Mouse (Mus musculus): Measurements from ENCODE around the gene Cisd3. TPM values are rescaled to one million over a fixed set of nuclear protein-coding genes. Genes with fewer than 3 reads are reported as not detected.

Gene Cisd3
- polyA plus RNA-seq, 1 experiment from 2014 or later, result 28.3 TPM

DNA sequence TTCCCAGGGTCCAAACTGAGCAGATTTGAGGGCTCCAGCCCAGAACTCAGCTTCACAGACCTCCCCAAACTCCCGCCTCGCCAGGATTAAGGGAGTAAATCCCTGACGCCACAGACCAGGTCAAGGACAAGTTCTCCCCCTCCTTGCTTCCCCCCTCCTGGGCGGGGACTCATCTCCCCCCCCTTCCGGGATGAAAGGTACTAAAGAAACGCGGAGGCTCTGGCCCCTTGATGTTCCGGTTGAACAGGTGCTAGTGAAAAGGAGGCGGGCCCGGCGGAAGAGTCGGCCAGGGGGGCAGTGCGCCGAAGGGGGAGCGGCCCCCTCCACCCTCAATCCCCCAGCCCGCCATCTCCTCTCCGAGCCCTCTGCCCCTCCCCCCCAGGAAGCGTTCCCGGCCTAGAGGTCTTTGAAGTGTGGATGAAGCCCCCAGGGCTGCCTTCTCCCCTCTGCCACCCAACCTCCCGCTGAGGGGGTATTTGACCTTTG, 23.9 kb upstream of the Cisd3 start:
- Histone ChIP-seq H3K27me3 (ENCODE audit: control insufficient read depth, insufficient read depth, low read length) (peaks cover 13% of the 10 kb centered on the region), H3K27ac (ENCODE audit: low read depth, low read length) (no peak overlapping the region), H3K9me3 (ENCODE audit: control insufficient read depth, low read length) (no peaks in the 10 kb centered on the region), H3K36me3 (ENCODE audit: control insufficient read depth, insufficient read depth, low read length) (no peaks in the 10 kb centered on the region), H3K9ac (replicated peaks; ENCODE audit: low read depth, low read length) (no peak overlapping the region), H3K4me2 (ENCODE audit: low read depth, low read length) (peak overlapping the region; percentile 83), H3K4me3 (ENCODE audit: low read depth, low read length) (peak overlapping the region; percentile 82; the same call in 1 of the 2 replicates), H3K4me1 (ENCODE audit: control insufficient read depth, insufficient read depth, low read length) (peaks cover 25% of the 10 kb centered on the region)
- under 1% methylated on average over 18 of the region's 20 CpGs for WGBS
- ATAC-seq (ENCODE audit: low read depth), result no peak

DNA sequence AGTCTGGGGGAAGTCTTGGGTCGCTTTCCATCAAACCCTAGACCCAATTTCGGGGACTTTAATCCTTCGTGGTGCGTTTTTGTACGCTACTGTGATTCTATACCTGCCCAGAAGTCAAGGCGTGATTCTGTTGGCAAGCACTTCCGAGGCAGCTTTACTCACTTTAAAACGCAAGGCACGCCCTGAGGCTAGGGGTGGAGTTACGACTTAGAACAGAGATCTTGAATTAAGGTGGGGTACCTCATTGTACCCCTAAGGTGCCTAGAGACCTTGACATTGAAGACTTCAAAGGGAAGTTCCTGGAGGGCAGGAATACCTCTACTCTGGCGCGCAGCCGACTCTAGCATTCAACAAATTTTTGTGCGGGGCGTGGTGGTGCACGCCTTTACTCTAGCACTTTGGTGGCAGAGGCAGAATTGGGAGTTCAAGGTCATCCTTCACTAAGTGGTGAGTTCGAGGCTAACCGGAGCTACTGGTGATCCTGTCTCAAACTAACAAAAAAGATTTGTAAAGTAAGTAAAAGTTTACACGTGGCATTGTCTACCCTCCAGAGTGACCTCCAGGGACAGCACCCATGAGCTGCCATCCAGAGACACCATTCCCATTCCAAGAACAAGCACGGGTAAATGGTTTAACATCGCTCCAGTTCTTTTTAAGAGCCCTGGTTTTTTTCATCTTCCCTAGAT, 23.3 kb upstream of the Cisd3 start:
- Histone ChIP-seq H3K4me1 (ENCODE audit: control insufficient read depth, insufficient read depth, low read length) (peaks cover 25% of the 10 kb centered on the region), H3K9ac (replicated peaks; ENCODE audit: low read depth, low read length) (no peak overlapping the region), H3K4me2 (ENCODE audit: low read depth, low read length) (peak overlapping the region; percentile 83), H3K27ac (ENCODE audit: low read depth, low read length) (no peak overlapping the region), H3K9me3 (ENCODE audit: control insufficient read depth, low read length) (no peaks in the 10 kb centered on the region), H3K27me3 (ENCODE audit: control insufficient read depth, insufficient read depth, low read length) (peaks cover 13% of the 10 kb centered on the region), H3K36me3 (ENCODE audit: control insufficient read depth, insufficient read depth, low read length) (no peaks in the 10 kb centered on the region), H3K4me3 (ENCODE audit: low read depth, low read length) (peak overlapping the region; percentile 82; the same call in 1 of the 2 replicates)
- under 1% methylated on average over 21 of the region's 21 CpGs for WGBS
- ATAC-seq (ENCODE audit: low read depth), result no peak

DNA sequence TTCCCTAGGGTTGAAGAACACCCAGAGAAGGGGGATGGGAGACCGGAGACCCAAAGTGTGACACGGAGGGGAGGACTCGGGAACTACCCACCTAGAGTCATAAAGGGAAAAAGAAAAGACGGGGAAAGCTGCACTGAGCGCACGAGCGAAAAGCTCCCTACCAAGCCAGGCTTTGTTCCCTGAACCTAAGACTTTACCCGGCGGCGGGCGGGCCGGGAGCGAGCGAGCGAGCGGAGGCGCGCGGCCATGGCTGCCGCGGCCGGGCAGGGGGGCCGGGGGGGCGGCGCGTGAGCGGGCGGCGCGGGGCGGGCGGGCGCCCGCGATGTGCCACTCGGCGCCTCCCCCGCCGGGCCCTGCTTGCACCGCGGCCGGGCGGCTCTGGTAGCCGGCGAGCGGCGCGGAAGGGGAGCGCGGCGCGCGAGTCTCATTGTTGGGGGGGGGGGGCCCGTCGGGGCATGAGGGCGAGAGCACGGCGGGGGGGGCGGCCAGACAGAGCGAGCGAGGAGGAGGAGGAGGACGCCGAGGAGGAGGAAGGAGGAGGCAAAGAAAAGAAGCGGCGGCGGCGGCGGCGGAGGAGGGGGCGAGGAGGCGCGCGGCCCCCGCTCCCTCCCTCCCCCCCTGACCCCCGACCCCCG, 22.6 kb upstream of the Cisd3 start, which contains the start of gene Mllt6:
TSS of gene Mllt6 (plus strand) at position 522 of the 635 bp plus-strand sequence.
- WGBS, result under 1% methylated on average over 26 of the region's 76 CpGs
- Histone ChIP-seq H3K27ac (ENCODE audit: low read depth, low read length) (peak within 1 kb of the TSS; percentile 80), H3K27me3 (ENCODE audit: control insufficient read depth, insufficient read depth, low read length) (peaks cover 13% of the 10 kb centered on the region), H3K4me2 (ENCODE audit: low read depth, low read length) (peak within 1 kb of the TSS; percentile 83), H3K36me3 (ENCODE audit: control insufficient read depth, insufficient read depth, low read length) (no peaks in the 10 kb centered on the region), H3K4me3 (ENCODE audit: low read depth, low read length) (peak within 1 kb of the TSS; percentile 82), H3K4me1 (ENCODE audit: control insufficient read depth, insufficient read depth, low read length) (peaks cover 25% of the 10 kb centered on the region), H3K9ac (replicated peaks; ENCODE audit: low read depth, low read length) (peak within 1 kb of the TSS; percentile 78), H3K9me3 (ENCODE audit: control insufficient read depth, low read length) (no peaks in the 10 kb centered on the region)
- peak; percentile 64 for ATAC-seq (ENCODE audit: low read depth)

DNA sequence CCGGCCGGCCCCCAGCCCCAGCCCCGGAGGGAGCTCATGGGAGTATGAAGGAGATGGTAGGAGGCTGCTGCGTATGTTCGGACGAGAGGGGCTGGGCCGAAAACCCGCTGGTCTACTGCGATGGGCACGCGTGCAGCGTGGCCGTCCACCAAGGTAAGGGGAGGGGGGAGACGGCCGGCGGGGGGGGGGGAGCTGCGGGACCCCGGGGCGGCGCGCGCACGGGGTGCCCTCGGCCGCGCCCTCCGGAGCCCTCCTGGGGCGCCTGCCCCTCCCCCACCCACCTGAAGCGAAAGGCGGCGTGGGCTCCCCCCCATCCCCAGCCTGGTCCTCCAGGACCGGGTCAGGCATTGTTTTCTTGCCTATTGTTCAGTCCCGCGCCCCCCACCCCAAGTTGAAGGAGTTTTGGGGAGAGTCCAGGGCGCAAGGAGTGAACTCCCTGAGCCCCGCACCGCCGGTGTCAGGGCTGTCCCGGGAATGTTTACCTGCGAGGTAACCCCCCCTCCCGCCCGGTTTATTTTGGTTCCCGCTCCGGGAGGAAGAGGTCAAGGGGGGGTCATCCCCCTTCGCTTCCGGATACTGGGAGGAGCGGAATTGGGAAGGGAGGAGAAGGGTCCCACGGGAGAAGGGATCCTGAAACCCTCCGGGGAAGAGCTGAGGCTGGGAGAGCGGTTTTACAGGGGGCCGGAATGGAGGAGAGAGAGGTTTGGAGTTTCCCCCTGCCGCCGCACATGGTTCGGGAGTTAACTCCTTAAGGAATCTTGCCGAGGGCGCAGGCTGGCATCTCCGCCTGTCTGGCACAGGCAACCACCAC, 21.9 kb upstream of the Cisd3 start:
- peaks cover 25% of the 10 kb centered on the region for H3K4me1 ChIP-seq (ENCODE audit: control insufficient read depth, insufficient read depth, low read length)
- 0 out of 2 replicates have a peak, but pooled peaks have one; percentile 20 for ATAC-seq (ENCODE audit: low read depth)
- under 1% methylated on average over 35 of the region's 57 CpGs for WGBS

DNA sequence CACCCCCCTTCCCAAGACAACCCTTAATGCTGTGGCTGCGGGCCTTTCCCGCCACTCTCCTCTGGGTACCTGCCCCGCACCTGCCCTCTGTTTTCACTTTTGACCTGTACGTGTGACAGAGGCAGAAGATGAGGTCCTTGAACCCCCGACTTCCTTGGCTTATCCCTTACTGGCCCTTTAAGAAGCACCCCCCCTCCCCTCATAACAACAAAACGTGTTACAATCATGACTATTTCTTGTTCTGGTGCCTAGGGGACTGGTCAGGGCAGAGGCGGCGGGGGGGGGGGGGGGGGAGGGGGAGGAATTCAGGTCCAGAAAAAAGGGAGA, 21.3 kb upstream of the Cisd3 start:
- peak overlapping the region; percentile 82 for H3K4me3 ChIP-seq (ENCODE audit: low read depth, low read length)
- under 1% methylated on average over 6 of the region's 8 CpGs for WGBS
- 0 out of 2 replicates have a peak, but pooled peaks cover 6% of the 10 kb centered on the region for H3K36me3 ChIP-seq (ENCODE audit: control insufficient read depth, insufficient read depth, low read length)
- H3K9me3 ChIP-seq (ENCODE audit: control insufficient read depth, low read length), result no peaks in the 10 kb centered on the region
- H3K4me2 ChIP-seq (ENCODE audit: low read depth, low read length), result peak overlapping the region; percentile 83
- peaks cover 13% of the 10 kb centered on the region for H3K27me3 ChIP-seq (ENCODE audit: control insufficient read depth, insufficient read depth, low read length)
- H3K9ac ChIP-seq (replicated peaks; ENCODE audit: low read depth, low read length), result peak overlapping the region; percentile 78
- no peak overlapping the region for H3K27ac ChIP-seq (ENCODE audit: low read depth, low read length)
- ATAC-seq (ENCODE audit: low read depth), result no peak
- H3K4me1 ChIP-seq (ENCODE audit: control insufficient read depth, insufficient read depth, low read length), result peaks cover 25% of the 10 kb centered on the region

More for the DNA sequence above, 21.9 kb upstream of the Cisd3 start:
- H3K9me3 ChIP-seq (ENCODE audit: control insufficient read depth, low read length), result no peaks in the 10 kb centered on the region
- H3K27ac ChIP-seq (ENCODE audit: low read depth, low read length), result peak overlapping the region; percentile 80
- H3K27me3 ChIP-seq (ENCODE audit: control insufficient read depth, insufficient read depth, low read length), result peaks cover 13% of the 10 kb centered on the region
- H3K4me3 ChIP-seq (ENCODE audit: low read depth, low read length), result peak overlapping the region; percentile 82
- peak overlapping the region; percentile 78 for H3K9ac ChIP-seq (replicated peaks; ENCODE audit: low read depth, low read length)
- 0 out of 2 replicates have a peak, but pooled peaks cover 5% of the 10 kb centered on the region for H3K36me3 ChIP-seq (ENCODE audit: control insufficient read depth, insufficient read depth, low read length)
- H3K4me2 ChIP-seq (ENCODE audit: low read depth, low read length), result peak overlapping the region; percentile 83

DNA sequence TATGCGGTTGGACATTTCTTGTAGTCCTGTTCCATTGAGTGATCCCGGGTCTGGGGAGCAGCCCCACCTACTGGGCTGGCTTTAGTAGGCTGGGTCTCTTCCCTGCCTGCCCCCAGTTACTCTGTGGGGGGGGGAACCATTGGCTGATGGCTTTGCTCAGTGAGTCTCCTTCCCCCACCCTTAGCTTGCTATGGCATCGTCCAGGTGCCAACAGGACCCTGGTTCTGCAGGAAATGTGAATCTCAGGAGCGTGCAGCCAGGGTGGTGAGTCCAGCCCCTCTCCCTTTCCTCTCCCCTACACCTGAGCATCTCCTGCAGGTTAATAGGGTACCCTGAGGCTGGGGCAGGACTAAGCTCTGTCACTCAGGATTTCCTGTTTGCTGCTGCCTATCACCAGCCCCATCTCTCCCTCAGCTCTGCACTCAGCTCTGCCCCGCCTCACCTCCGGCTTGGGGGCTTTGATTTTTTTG, 20.8 kb upstream of the Cisd3 start:
- H3K27ac ChIP-seq (ENCODE audit: low read depth, low read length), result no peak overlapping the region
- H3K9me3 ChIP-seq (ENCODE audit: control insufficient read depth, low read length), result no peaks in the 10 kb centered on the region
- H3K4me3 ChIP-seq (ENCODE audit: low read depth, low read length), result peak overlapping the region; percentile 82
- H3K4me2 ChIP-seq (ENCODE audit: low read depth, low read length), result peak overlapping the region; percentile 83
- WGBS, result 40% methylated on average over 6 of the region's 6 CpGs
- peaks cover 11% of the 10 kb centered on the region; the same call in 1 of the 2 replicates for H3K36me3 ChIP-seq (ENCODE audit: control insufficient read depth, insufficient read depth, low read length)
- ATAC-seq (ENCODE audit: low read depth), result no peak
- peaks cover 20% of the 10 kb centered on the region for H3K4me1 ChIP-seq (ENCODE audit: control insufficient read depth, insufficient read depth, low read length)
- peak overlapping the region; percentile 78; the same call in 1 of the 2 replicates for H3K9ac ChIP-seq (replicated peaks; ENCODE audit: low read depth, low read length)
- peaks cover 13% of the 10 kb centered on the region for H3K27me3 ChIP-seq (ENCODE audit: control insufficient read depth, insufficient read depth, low read length)

DNA sequence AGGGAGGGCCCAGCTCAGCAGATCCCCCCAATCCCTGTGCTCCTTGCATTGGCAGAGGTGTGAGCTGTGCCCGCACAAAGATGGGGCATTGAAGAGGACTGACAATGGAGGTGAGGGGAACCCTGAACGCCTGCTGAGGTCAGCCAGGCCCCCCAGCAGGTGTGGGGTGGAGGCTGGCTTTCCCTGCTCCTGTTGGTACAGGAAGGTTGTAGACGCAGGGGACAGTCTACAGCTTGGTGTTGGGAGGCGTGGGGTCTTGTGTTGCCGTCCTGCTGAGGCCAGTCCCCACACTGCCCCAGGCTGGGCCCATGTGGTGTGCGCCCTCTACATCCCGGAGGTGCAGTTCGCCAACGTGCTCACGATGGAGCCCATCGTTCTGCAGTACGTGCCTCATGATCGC, 20.2 kb upstream of the Cisd3 start:
- Histone ChIP-seq H3K9me3 (ENCODE audit: control insufficient read depth, low read length) (no peaks in the 10 kb centered on the region), H3K9ac (replicated peaks; ENCODE audit: low read depth, low read length) (no peak overlapping the region), H3K36me3 (ENCODE audit: control insufficient read depth, insufficient read depth, low read length) (peaks cover 17% of the 10 kb centered on the region), H3K4me3 (ENCODE audit: low read depth, low read length) (no peak overlapping the region), H3K4me2 (ENCODE audit: low read depth, low read length) (no peak overlapping the region), H3K27me3 (ENCODE audit: control insufficient read depth, insufficient read depth, low read length) (peaks cover 13% of the 10 kb centered on the region), H3K4me1 (ENCODE audit: control insufficient read depth, insufficient read depth, low read length) (peaks cover 20% of the 10 kb centered on the region), H3K27ac (ENCODE audit: low read depth, low read length) (no peak overlapping the region)
- ATAC-seq (ENCODE audit: low read depth), result no peak
- WGBS, result 86% methylated on average over 13 of the region's 13 CpGs

DNA sequence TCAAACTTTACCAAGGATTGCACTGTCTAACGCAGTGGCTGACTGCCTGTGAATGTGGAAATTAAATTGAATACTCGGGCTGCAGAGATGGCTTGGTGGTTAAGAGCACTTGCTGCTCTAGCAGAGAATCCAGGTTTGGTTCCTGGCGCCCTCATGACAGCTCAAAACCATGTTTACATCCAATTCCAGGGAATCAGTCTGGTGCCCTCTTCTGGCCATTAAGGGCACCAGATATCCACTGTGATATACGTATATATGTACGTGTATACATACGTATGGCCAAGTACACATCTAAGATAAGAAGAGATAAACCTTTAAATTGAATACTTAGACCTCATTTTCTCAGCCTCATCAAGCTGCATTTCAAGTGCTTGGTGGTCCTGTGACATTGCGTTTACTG, 19.4 kb upstream of the Cisd3 start:
- Histone ChIP-seq H3K4me2 (ENCODE audit: low read depth, low read length) (no peak overlapping the region), H3K4me1 (ENCODE audit: control insufficient read depth, insufficient read depth, low read length) (peaks cover 15% of the 10 kb centered on the region; the same call in 1 of the 2 replicates), H3K9me3 (ENCODE audit: control insufficient read depth, low read length) (no peaks in the 10 kb centered on the region), H3K9ac (replicated peaks; ENCODE audit: low read depth, low read length) (no peak overlapping the region), H3K27ac (ENCODE audit: low read depth, low read length) (no peak overlapping the region), H3K27me3 (ENCODE audit: control insufficient read depth, insufficient read depth, low read length) (peaks cover 10% of the 10 kb centered on the region), H3K4me3 (ENCODE audit: low read depth, low read length) (no peak overlapping the region), H3K36me3 (ENCODE audit: control insufficient read depth, insufficient read depth, low read length) (peaks cover 21% of the 10 kb centered on the region)
- ATAC-seq (ENCODE audit: low read depth), result no peak
- 96% methylated on average over 7 of the region's 7 CpGs for WGBS

Data from neural tube, embryonic 14.5 days (tissue).